Mouse (Mus musculus) T-helper 2 cell (primary cell): ENCODE data around the gene Cenpa.
"Not testable (repeated sequence)": the region's sequence is repeated elsewhere in the genome, so short reads cannot be mapped to it uniquely, and the experiment has no call there.

Source experiments
- in situ Hi-C: fragments of 300-600 bp; cut with MboI, MseI; formaldehyde crosslinking; loops from one replicate; pipeline ENCODE4 v1.15.1; 2025; ENCODE audit warnings: high pct_unique_total_duplicates

Cenpa gene

GRCm38 (mm10) chr5:30646036-30646435, 20.5 kb upstream of the Cenpa start:
- in situ Hi-C loops: no loop called here

DNA sequence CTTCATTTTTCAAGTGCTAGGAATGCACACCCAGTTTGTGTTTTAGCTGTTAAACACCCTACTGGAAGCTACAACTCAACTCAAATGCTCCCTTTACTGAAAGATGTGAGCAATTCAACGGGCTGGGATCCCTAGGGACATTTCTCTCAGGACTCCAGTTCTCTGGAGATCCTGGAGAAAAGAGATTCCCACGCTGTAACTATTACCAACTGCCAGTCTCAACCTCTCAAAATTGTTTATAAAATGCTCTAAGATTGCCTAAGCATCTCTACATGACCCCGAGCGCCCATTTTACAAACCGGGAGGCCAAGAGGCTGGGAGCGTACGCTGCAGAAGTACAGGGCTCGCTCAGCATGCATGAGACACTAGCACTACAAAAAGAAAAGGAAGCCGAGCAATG, 19.2 kb upstream of the Cenpa start:
- in situ Hi-C loops: no loop called here

DNA sequence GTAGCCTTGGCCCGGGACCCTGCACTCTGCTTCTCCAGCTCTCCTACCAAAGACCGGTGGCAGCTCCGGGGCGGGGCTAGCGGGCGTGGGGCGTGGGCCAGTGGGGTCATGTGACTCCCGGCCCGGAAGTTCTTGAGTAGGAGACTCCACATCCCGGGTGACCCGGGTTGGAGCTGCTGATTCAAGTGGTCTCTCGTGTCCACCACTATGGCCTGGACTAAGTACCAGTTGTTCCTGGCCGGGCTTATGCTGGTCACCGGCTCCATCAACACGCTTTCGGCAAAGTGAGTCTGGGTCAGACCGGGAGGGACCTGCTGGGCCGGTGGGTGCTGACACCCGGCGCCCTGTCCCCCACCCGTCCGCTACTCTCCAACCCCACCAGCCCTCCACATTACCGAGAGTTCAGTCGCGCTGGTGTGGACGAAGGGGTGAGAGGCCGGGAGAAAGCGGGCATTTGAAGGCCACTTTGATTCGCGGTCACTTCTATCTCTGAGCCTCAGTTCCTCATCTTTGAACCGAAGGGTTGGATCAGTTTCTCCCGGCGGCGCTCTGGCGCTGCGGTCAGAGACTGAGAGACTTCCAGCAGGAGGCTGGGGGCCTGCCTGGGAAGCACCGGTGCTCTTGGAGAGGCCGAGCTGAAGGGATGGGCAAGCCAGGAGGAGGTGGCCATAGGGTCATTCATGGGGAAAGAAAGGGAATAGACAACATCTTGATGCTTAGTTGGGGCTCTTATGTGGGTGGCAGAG, 18.6 kb upstream of the Cenpa start, which contains the start of gene Slc35f6:
Gene Slc35f6 (plus strand): TSS at position 119 of the 746 bp plus-strand sequence.
- in situ Hi-C loops: no loop called here

DNA sequence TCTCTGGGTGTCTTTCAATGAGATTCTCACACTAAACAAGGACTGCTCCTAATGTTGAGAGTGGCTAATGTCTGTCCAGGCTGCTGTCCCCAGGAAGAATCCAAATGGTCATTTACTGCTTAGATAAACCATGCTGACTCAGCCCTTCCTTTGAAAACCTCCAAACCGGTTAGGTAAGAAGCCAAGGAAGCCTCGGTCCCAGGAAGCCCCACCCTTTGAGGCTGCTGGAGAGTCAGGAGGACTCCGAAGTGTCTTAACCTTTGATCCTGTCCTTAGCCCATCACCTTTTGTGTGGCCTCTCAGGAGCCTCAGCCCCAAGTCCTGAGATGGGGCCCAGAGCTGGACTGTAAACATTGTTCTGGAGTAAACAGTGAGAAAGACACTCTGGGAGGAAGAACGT, 17.0 kb upstream of the Cenpa start:
- in situ Hi-C loops: no loop called here

DNA sequence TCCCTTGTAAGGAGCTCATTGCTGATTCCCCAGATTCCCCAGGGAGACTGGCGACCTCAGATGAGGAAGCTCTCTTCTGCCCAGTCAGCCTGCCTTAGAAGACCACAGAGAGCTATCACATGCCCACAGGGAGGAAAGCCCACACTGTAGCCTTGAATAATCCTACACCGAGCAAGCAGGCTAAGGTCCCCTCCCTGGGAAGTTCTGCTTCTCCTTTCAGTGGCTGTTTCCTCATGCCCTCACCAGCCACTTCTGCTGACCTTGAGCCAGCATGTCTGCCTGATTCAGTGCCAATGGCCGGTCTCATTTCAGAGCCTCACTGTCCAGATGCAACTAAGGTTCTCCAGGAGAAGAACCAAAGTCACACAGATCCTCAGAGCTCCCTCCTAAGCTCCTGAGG, 15.8 kb upstream of the Cenpa start:
- in situ Hi-C loops: no loop called here

- in situ Hi-C loops: no loop called here
Observed at GRCm38 (mm10) chr5:30651554-30651953, 15.0 kb upstream of the Cenpa start.

- in situ Hi-C loops: no loop called here
Observed at GRCm38 (mm10) chr5:30653246-30653645, 13.3 kb upstream of the Cenpa start.

- in situ Hi-C loops: no loop called here
Observed at GRCm38 (mm10) chr5:30655042-30655441, 11.5 kb upstream of the Cenpa start.

DNA sequence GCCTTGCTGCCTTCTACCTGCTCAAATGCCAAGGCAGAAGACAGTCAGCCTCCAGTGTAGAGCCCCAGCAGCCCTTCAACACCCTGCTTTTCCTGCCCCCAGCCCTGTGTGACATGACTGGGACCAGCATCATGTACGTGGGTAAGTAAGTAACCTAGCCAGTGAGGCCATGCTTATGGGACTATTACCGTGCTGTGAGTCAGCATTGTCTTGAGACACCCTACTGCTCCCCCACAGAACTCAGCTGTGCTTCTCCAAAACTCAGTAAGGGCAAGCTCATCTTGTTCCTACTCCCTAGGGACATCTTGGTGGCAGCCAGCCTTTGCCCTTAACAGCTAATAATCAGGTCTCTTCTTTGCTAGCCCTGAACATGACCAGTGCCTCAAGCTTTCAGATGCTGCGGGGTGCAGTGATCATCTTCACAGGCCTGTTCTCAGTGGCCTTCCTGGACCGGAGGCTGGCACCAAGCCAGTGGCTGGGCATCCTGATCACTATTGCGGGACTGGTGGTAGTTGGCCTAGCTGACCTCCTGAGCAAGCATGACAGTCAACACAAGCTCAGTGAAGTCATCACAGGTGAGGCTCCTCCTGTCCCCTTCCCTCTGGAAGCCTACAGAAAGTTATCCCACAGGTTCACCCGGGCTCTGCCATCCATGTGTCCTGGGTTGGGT, 10.9 kb upstream of the Cenpa start:
- in situ Hi-C loops: no loop called here

- in situ Hi-C loops: no loop called here
Observed at GRCm38 (mm10) chr5:30659042-30659441, 7.5 kb upstream of the Cenpa start.

DNA sequence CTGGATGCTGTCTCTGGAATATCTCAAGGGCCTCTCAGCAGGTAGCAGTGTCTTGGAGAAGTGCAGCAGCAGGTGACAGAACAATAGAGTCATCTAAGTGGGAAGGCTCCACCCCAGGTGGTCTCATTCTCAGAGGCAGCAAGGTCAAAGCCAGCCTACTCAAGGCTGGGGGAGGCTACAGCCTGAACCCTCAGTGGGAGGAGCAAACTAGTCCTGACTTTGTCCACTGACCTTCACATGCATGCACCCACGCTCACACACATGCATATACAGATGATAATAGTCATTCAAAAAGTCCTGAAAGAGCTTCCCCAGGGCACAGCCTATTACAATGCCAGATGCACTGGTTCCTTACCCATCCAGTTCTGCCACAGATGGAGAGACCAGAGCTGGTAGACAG, 6.3 kb upstream of the Cenpa start:
- in situ Hi-C loops: no loop called here

DNA sequence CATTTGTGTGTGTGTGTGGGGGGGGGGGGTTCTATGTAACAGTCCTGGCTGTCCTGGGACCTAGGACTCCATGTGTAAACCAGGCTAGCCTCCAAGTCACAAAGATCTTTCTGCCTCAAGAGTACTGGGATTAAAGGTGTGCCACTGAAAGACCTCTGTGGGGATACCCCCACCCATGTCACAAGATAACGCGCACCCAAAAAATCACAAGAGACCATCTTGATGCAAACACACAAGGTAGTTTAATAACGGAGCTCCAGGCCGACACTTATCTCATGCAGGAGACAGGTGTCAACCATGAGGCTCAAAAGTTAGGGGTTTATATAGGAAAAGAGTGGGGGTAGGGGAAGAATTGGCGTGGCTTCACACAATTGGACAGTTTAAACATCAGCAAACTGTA, 5.8 kb upstream of the Cenpa start:
- in situ Hi-C loops: no loop called here

DNA sequence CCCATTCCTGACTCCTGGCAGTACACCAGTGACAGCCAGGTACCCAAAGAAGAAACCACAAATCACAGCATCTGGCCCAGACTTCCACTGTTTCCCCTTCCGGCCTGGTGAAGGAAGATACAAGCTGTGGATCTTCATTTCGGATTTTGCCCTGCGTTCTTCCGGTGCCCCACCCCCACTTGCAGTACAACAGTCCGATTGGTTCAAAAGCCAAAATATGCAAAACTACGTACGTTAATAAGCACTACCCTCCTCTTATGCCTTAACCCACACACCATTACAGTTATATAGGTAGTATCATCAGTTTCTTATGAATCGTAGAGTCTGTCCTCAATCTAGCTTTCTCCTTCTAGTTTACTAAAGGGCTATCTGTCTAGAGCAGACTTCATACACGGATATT, 1.2 kb upstream of the Cenpa start:
- in situ Hi-C loops: no loop called here

- in situ Hi-C loops: no loop called here
Observed at GRCm38 (mm10) chr5:30665968-30666367, 609 bp upstream of the Cenpa start.

DNA sequence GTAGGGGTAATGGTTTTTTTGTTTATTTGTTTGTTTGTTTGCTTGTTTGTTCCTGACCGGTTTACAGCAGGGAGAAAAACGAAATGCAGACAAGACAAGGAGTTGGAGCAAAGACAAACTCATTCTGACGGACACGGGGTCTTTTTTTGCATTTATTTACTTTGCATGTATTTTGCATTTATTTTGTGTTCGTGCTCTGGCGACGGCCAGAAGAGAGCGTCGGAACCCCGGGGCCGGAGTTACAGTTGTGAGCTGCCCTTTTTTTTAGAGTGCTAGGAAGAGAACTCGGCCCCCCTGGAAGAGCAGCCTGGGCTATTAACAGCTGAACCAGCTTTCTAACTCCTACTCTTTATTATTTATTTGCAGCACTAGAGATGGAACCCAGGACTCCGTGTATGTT, 638 bp downstream of the Cenpa start:
- in situ Hi-C loops: no loop called here

- in situ Hi-C loops: no loop called here
Observed at GRCm38 (mm10) chr5:30667686-30668085, 1.1 kb downstream of the Cenpa start.

DNA sequence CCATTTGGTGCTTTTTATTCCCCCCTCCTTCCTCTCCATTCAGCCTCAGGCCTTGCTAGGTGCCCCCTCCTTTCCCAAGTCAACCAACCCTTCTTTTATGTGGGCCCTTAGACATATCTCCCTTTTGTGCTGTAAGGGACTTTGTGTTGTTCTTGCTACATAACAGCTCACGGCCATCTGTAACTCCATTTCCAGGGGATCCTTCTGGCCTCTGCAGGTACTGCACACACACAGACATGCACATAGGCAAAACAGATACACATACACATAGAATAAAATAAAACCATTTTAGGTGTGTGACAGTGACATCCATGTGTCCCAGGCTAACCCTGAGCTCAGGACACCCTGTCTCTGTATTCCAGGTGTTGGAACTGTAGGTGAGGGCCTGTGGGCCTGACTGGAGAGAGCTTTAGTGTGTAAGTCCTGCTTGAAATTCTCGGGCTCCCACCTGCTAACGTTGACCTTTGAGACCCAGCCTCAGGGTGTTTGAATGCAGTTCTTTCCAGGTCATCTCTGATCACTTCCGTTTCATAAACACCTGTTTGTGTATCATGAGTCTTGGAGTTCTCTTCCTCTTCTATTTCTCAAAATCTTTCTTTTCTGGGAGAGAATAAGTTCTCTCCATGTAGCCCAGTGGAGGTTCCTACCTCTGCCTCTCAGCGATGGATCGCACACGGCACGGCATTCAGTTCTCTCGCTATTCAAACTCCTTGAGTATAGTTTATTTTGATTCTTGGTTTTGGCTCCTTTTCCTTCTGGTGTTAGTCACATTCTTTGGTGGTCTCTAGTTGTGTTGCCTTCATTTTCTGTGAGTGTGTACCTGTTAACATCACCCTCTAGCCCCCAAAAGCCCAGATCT, 2.3 kb downstream of the Cenpa start:
- in situ Hi-C loops: no loop called here

- in situ Hi-C loops: no loop called here
Observed at GRCm38 (mm10) chr5:30669496-30669830, 2.9 kb downstream of the Cenpa start.

- in situ Hi-C loops: no loop called here
Observed at GRCm38 (mm10) chr5:30670091-30670490, 3.5 kb downstream of the Cenpa start.

DNA sequence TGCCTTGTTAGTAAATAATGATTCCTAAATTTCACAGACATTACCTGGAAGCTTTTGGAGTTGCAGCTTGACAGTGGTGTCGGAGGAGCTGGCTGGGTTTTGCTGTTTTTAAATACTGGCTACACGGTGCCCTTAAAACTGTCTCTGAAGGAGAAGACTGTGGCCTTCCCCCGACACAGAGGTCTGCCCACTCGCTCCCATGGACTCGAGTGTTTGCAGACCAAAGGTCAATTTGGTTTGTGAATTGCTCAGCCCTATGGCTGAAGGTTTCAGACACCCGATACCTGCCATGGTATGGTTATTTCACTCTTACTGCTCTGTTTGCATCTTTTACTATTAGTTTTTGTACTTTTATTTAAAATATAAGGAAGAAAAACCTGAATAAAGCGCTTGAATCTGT, 7.4 kb downstream of the Cenpa start:
- in situ Hi-C loops: no loop called here

DNA sequence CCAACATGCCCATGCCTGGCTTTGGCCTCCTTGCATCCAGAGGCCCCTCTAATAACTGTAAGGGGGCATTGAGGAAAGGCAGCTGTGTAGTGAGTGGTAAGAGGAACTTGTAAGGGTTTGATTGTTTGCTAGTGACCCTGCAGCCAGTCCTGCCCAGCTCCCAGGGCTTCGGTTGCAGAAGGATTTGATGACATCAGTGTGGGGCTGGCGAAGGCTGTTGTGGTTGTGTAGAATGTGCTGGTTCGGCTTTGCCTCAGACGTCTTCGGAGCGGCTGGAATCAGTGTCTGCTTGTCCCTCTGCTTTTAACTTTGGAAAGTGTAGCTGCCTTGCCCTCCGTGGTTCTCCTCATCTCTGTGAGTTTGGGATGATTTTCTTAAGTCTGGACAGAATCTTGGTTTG, 10.2 kb downstream of the Cenpa start:
- in situ Hi-C loops: no loop called here

GRCm38 (mm10) chr5:30678069-30678468, 11.5 kb downstream of the Cenpa start:
- in situ Hi-C loops: not testable (repeated sequence)
